Mouse (Mus musculus) myocyte (in vitro differentiated cells): ENCODE data around the gene Itpkc.

Experiments used
- CEBPB ChIP-seq: IDR thresholded peaks from 2 replicates; pipeline ENCODE4 v1.6.1; 2011; ENCODE audit warnings: mild to moderate bottlenecking, moderate library complexity; ENCODE audit not compliant: poor library complexity, insufficient read depth, severe bottlenecking
- E2F4 ChIP-seq: IDR thresholded peaks from one replicate; pipeline ENCODE4 v1.6.1; 2011; ENCODE audit warnings: mild to moderate bottlenecking, control low read depth, moderate library complexity; ENCODE audit not compliant: insufficient read depth
- POLR2A ChIP-seq: IDR thresholded peaks from one replicate; pipeline ENCODE4 v1.6.1; 2011; ENCODE audit warnings: low read depth, mild to moderate bottlenecking, control low read depth, moderate library complexity; ENCODE audit not compliant: insufficient read length
- POLR2AphosphoS2 ChIP-seq: IDR thresholded peaks from one replicate; pipeline ENCODE4 v1.6.1; 2011; ENCODE audit warnings: low read depth, control low read depth; ENCODE audit not compliant: insufficient read length
- USF1 ChIP-seq: IDR thresholded peaks from one replicate; pipeline ENCODE4 v1.6.1; 2011; ENCODE audit warnings: low read depth, mild to moderate bottlenecking, control low read depth, moderate library complexity

- TF ChIP-seq POLR2AphosphoS2 = no peak
- TF ChIP-seq POLR2A = no peak
- TF ChIP-seq USF1 = no peak
- no peak for TF ChIP-seq E2F4
- TF ChIP-seq CEBPB = no peak
Measured at GRCm38 (mm10) chr7:27273739-27274351, 45.4 kb upstream of the Itpkc start.
